Mouse (Mus musculus) intestine, postnatal 0 days (tissue): ENCODE results near the gene Baiap2l1. TPM values are rescaled to one million over a fixed set of nuclear protein-coding genes. Genes with fewer than 3 reads are reported as not detected.

ENCODE experiments used
- ATAC-seq: fragments of 200-750 bp; cut with Nextera tagmentation; 2 replicates; pipeline ENCODE4 v1.8.0; 2017; ENCODE audit warnings: mild to moderate bottlenecking, moderate TSS enrichment, moderate library complexity
- H3K27ac ChIP-seq: fragments of 300-500 bp; sonication (generic); 2 replicates; pipeline ENCODE4 v1.5.1; 2014; ENCODE audit warnings: mild to moderate bottlenecking, low read depth, low read length, moderate library complexity
- H3K27me3 ChIP-seq: fragments of 300-500 bp; sonication (generic); replicated peaks from 2 replicates; pipeline ENCODE4 v1.6.1; 2014; ENCODE audit warnings: low read length, mixed read lengths; ENCODE audit not compliant: control insufficient read depth, insufficient read depth
- H3K36me3 ChIP-seq: fragments of 300-500 bp; sonication (generic); 2 replicates; pipeline ENCODE4 v1.6.1; 2014; ENCODE audit warnings: mild to moderate bottlenecking, moderate library complexity; ENCODE audit not compliant: control insufficient read depth, insufficient read depth
- H3K4me1 ChIP-seq: fragments of 300-500 bp; sonication (generic); replicated peaks from 2 replicates; pipeline ENCODE4 v1.6.1; 2014; ENCODE audit warnings: antibody characterized with exemption, low read length, mixed read lengths; ENCODE audit not compliant: control insufficient read depth, insufficient read depth
- H3K4me2 ChIP-seq: fragments of 300-500 bp; sonication (generic); replicated peaks from 2 replicates; pipeline ENCODE4 v1.6.1; 2014; ENCODE audit warnings: low read depth, mild to moderate bottlenecking, moderate library complexity
- H3K4me3 ChIP-seq: fragments of 300-500 bp; sonication (generic); 2 replicates; pipeline ENCODE4 v1.5.1; 2014; ENCODE audit warnings: low read depth, low read length
- H3K9ac ChIP-seq: fragments of 300-500 bp; sonication (generic); 2 replicates; pipeline ENCODE4 v1.6.1; 2014; ENCODE audit warnings: mild to moderate bottlenecking, low read depth, low read length
- H3K9me3 ChIP-seq: fragments of 300-500 bp; sonication (generic); 2 replicates; pipeline ENCODE4 v1.6.1; 2016; ENCODE audit warnings: mixed run types; ENCODE audit not compliant: control insufficient read depth
- CTCF ChIP-seq: sonication (generic); IDR thresholded peaks from 2 replicates; pipeline ENCODE4 v1.5.1; 2016; ENCODE audit warnings: low read depth, mild to moderate bottlenecking, control low read depth, antibody characterized with exemption, moderate library complexity
- WGBS: fragments of 180-500 bp; shearing (Covaris S2); extraction: QIAGEN DNeasy Blood & Tissue Kit; methylation state at CpG from one replicate; pipeline ENCODE4 v1.1.7; 2014; 5-methylcytosine and 5-hydroxymethylcytosine counted together
- polyA plus RNA-seq: library from polyadenylated mRNA; unstranded; fragments of >200 nt; fragmentation: Nextera tagmentation; extraction: Ambion mirVana; gene quantifications from 2 replicates; pipeline ENCODE4 v1.2.1, GENCODE M21; 2015

The Baiap2l1 gene
- polyA plus RNA-seq, 1 experiment from 2014 or later, result 38.8 TPM

DNA sequence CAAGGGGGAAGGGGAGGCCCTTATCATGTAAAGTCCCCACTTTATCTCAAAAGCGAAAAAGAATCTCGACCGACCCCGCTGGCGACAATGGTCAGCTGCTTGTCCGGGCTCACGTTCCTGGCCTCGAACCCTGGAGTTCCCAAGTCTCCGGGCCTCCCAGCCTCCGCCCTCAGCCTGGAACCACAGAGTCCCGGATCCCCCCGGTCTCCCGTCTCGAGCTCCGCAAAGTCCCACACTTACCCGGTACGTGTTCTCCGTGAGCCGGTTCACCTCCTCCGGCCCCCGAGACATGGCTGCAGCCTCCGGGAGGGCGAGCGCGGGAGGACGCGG is 396 bp downstream of the Baiap2l1 start:
- 0 out of 2 replicates have a peak, but pooled peaks cover 4% of the 10 kb centered on the region for H3K4me1 ChIP-seq
- no peak for ATAC-seq
- H3K27me3 ChIP-seq, result no peaks in the 10 kb centered on the region
- H3K27ac ChIP-seq, result peak overlapping the region; percentile 98
- no peak for TF ChIP-seq CTCF
- no peaks in the 10 kb centered on the region for H3K36me3 ChIP-seq
- no peaks in the 10 kb centered on the region for H3K9me3 ChIP-seq
- under 1% methylated on average over 27 of the region's 27 CpGs for WGBS
- peak overlapping the region; percentile 88 for H3K4me3 ChIP-seq
- peak overlapping the region; percentile 94 for H3K9ac ChIP-seq
- peak overlapping the region; percentile 75 for H3K4me2 ChIP-seq

DNA sequence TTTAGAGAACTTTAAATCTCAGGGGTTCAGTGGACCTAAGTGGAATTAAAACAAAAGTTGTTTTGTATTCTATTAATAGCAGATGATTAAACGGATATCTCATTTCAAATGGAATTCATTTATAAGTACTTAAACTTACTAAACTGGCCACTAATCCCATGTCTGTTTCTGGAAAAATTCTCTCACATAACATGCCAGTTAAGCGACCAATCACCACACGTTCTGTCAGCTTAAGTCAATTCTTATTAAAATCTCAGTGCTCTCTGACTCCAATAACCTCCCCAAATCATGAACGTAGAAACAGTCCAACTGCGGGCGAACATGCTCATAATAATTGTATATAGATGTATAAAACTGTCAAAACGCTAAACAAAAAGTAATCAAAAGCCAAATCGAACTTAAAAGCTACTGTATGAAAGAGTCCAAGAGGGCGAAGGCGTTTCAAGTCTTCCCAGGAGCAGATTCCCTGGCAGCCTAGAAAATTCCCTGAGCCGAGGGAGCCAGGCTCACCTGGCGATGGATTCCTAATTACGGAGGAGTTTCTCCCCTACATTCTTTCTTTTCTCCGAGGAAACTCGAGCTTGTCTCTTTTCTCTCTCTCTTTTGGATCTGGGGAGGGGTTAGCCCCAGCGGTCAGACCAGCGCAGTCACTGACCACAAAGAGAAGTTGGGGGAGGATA is 996 bp downstream of the Baiap2l1 start:
- ATAC-seq, result no peak
- peak overlapping the region; percentile 98 for H3K27ac ChIP-seq
- H3K9ac ChIP-seq, result peak overlapping the region; percentile 94
- 7% methylated on average over 17 of the region's 17 CpGs for WGBS
- peak overlapping the region; percentile 75 for H3K4me2 ChIP-seq
- TF ChIP-seq CTCF, result no peak
- H3K36me3 ChIP-seq, result no peaks in the 10 kb centered on the region
- 0 out of 2 replicates have a peak, but pooled peaks cover 4% of the 10 kb centered on the region for H3K4me1 ChIP-seq
- H3K9me3 ChIP-seq, result no peaks in the 10 kb centered on the region
- H3K27me3 ChIP-seq, result no peaks in the 10 kb centered on the region
- peak overlapping the region; percentile 88 for H3K4me3 ChIP-seq

DNA sequence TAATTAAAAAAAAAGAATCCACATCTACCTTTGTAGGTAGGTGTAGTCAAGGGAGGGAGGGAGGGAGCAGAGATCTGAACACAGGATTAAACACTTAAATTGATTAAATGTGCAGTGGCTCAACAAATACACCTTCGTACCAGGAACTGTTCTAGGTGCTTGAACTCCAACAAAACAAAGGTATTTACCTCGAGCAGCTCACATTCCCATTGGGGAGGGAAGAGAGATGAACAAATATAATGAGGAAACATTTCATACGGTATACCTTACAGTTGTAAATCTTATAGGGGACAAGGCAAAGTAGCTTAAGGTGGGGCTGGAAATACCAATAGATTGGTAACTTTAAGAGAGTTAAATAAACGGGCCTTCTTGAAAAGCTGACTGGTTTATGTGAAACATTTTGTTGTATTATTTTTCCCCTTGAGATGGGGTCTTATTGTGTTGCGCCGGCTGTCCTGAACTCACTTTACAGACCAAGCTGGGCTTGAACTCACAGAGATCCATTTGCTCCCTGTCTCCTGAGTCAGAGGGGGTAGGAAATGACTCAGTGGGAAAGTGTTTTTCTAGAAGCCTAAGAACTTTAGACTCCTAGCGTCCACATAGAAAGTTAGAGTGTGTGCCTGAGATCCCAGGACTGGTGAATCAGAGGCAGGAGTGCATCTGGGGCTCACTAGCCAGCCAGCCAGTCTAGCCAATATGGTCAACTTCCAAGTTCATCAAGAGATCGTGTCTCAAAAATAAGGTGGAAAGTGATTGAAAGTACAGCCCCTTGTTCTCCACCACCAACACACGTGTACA is 5.5 kb downstream of the Baiap2l1 start:
- H3K4me3 ChIP-seq, result no peak overlapping the region
- H3K4me1 ChIP-seq, result 0 out of 2 replicates have a peak, but pooled peaks cover 3% of the 10 kb centered on the region
- no peaks in the 10 kb centered on the region for H3K9me3 ChIP-seq
- no peaks in the 10 kb centered on the region for H3K27me3 ChIP-seq
- no peak overlapping the region for H3K4me2 ChIP-seq
- no peak overlapping the region for H3K9ac ChIP-seq
- TF ChIP-seq CTCF, result no peak
- peak overlapping the region; percentile 0; the same call in 1 of the 2 replicates for H3K27ac ChIP-seq
- ATAC-seq, result peak; percentile 61
- WGBS, result 59% methylated on average over 9 of the region's 9 CpGs
- no peaks in the 10 kb centered on the region for H3K36me3 ChIP-seq

DNA sequence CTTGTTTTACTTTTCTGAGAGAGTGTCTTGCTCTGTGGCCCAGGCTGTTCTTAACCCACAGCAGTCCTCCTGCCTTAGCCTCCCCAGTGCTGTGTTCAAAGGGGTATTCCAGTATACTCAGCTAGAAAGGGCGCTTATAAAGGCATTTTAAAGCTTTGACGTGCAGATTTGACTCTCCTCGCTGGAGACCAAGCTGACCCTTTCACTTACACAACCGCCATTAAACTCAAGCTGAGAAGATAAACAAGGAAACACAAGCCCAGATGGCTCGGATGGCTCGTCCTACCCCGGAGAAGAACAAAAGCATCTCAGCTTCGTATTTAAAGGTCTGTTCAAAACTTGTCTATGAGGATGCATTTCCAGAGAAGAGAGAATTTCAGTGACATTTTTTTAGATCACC is 6.7 kb downstream of the Baiap2l1 start:
- Histone ChIP-seq H3K27ac (no peak overlapping the region), H3K27me3 (no peaks in the 10 kb centered on the region), H3K9ac (no peak overlapping the region), H3K4me1 (0 out of 2 replicates have a peak, but pooled peaks cover 3% of the 10 kb centered on the region), H3K4me3 (no peak overlapping the region), H3K4me2 (no peak overlapping the region), H3K36me3 (no peaks in the 10 kb centered on the region), H3K9me3 (no peaks in the 10 kb centered on the region)
- no peak for TF ChIP-seq CTCF
- no peak for ATAC-seq
- 27% methylated on average over 8 of the region's 8 CpGs for WGBS

DNA sequence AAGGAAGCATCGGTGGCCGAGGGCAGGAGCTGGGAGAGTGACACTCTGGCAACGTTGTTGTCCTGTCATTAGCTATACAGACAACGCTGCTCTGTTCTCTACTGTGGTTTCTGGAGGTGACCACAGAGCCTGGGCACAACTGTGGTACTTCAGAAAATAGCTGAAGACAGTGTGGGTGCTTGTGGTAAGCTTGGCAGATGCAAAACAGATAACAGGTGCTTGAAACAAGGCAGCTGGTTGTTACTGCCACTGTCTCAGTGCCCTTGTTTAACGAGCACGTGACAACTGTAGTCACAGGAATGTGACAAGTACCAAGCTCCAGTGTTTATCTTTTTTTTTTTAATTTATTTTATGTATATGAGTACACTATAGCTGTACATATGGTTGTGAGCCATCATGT is 13.3 kb downstream of the Baiap2l1 start:
- no peak overlapping the region for H3K4me2 ChIP-seq
- 74% methylated on average over 6 of the region's 6 CpGs for WGBS
- no peak overlapping the region for H3K4me3 ChIP-seq
- H3K27me3 ChIP-seq, result no peaks in the 10 kb centered on the region
- no peaks in the 10 kb centered on the region for H3K9me3 ChIP-seq
- no peak overlapping the region for H3K9ac ChIP-seq
- 0 out of 2 replicates have a peak, but pooled peaks cover 4% of the 10 kb centered on the region for H3K4me1 ChIP-seq
- no peak for TF ChIP-seq CTCF
- no peak for ATAC-seq
- H3K27ac ChIP-seq, result no peak overlapping the region
- H3K36me3 ChIP-seq, result no peaks in the 10 kb centered on the region

DNA sequence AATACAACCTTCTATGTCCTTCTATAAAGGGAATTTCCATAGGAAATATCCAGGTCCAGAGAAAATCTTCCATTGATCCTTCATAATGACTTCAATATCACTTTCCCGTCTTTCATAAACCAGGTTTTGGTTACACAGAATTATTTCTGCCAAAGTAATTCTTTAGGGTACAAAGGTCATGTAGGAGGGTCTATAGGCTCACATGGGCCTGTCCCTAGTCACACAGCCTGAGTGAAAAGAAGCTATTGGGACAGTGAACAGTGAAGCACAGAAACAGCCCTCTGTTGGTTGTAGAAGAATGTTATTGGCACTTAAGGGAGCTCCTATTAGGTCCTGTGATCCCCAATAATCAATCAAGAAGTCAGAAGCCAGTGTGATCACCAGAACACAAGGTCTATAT is 16.8 kb downstream of the Baiap2l1 start:
- Histone ChIP-seq H3K9me3 (no peaks in the 10 kb centered on the region), H3K36me3 (no peaks in the 10 kb centered on the region), H3K4me3 (no peak overlapping the region), H3K27ac (no peak overlapping the region), H3K4me2 (no peak overlapping the region), H3K27me3 (no peaks in the 10 kb centered on the region), H3K4me1 (0 out of 2 replicates have a peak, but pooled peaks cover 4% of the 10 kb centered on the region), H3K9ac (no peak overlapping the region)
- 29% methylated on average over 1 of the region's 1 CpGs for WGBS
- ATAC-seq, result 0 out of 2 replicates have a peak, but pooled peaks have one; percentile 29
- TF ChIP-seq CTCF, result no peak
